Mouse (Mus musculus): Measurements from ENCODE around the gene Mag. TPM values are rescaled to one million over a fixed set of nuclear protein-coding genes. Genes with fewer than 3 reads are reported as not detected.

Mag gene
- polyA plus RNA-seq, 1 experiment from 2014 or later, result 0.73 TPM

DNA sequence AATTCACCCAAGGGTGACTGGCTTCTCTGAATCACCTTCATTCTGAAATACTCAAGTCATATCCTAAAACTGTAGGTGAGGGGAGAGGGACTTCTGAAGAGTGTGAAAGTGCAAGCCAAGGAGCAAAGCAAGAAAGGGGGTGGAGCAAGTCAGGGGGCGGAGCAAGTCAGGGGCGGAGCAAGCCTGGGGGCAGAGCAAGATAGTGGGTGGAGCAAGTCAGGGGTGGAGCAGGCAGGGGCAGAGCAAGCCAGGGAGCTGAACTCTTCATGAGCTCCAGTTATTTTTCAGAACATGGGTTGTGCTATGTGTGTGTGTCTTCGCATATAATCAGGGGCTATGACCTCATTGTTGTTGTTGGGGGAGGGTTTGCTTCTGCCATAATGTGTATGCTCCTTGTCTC lies 5.5 kb upstream of the Mag start:
- H3K4me3 ChIP-seq (ENCODE audit: low read depth, low read length), result no peak overlapping the region

DNA sequence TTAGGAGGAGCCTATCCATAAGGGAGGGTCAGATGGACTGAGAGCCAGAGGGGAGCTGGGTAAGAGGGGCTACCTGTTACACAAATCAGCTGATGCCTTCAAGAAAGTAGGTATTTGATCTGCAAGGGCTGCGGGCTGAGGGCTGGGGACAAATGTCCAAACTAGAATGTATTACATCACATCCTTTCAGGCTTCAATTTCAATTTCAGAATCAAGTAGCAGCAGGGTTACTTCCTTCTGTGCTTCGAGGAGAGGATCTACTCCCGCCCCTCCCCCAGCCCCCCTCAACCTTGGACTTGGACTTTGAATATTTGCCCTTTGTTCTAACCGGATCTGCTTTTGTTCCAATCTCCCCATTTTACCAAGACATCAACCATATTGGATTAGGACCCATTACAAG lies 2.5 kb upstream of the Mag start:
- H3K36me3 ChIP-seq (ENCODE audit: control insufficient read depth, insufficient read depth, low read length), result no peaks in the 10 kb centered on the region
- H3K9ac ChIP-seq (ENCODE audit: low read depth, low read length), result no peak overlapping the region

More for the DNA sequence above, 5.5 kb upstream of the Mag start:
- no peak for ATAC-seq (ENCODE audit: low FRiP score)
- no peaks in the 10 kb centered on the region for H3K9me3 ChIP-seq (ENCODE audit: control insufficient read depth, low read length)
- no peak overlapping the region for H3K27ac ChIP-seq (ENCODE audit: low read depth, low read length)
- no peaks in the 10 kb centered on the region for H3K4me1 ChIP-seq (replicated peaks; ENCODE audit: control insufficient read depth, insufficient read depth, low read length)
- DNase-seq (ENCODE audit: low spot score), result no peak
- WGBS, result 81% methylated on average over 3 of the region's 3 CpGs
- no peak overlapping the region for H3K4me2 ChIP-seq (replicated peaks; ENCODE audit: low read depth, low read length)
- no peaks in the 10 kb centered on the region for H3K36me3 ChIP-seq (ENCODE audit: control insufficient read depth, insufficient read depth, low read length)
- no peaks in the 10 kb centered on the region for H3K27me3 ChIP-seq (ENCODE audit: control insufficient read depth, insufficient read depth, low read length)
- no peak overlapping the region for H3K9ac ChIP-seq (ENCODE audit: low read depth, low read length)

DNA sequence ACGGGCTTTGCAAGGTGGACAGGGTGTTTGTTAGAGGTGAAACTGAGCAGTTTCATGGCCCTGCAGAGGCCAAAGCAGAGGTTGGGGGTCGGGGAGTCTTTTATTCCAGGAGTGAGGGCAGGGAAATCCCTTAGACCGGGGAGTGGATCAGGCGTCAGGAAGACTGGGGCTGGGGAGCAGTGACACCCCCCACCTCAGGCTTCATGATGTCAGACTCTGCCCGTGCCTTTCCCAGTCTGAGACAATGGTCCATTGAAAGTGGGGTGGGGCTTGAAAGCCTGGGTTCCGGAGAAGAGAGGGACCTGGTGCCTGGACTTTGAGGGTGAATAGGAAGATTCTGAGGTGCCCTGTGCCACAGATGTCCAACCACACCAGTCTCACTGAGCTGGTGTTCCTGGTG lies 2.0 kb upstream of the Mag start:
- Histone ChIP-seq H3K27me3 (ENCODE audit: control insufficient read depth, insufficient read depth, low read length) (no peaks in the 10 kb centered on the region), H3K9me3 (ENCODE audit: control insufficient read depth, low read length) (no peaks in the 10 kb centered on the region), H3K4me1 (replicated peaks; ENCODE audit: control insufficient read depth, insufficient read depth, low read length) (no peaks in the 10 kb centered on the region), H3K4me3 (ENCODE audit: low read depth, low read length) (no peak overlapping the region), H3K36me3 (ENCODE audit: control insufficient read depth, insufficient read depth, low read length) (no peaks in the 10 kb centered on the region), H3K9ac (ENCODE audit: low read depth, low read length) (no peak overlapping the region), H3K4me2 (replicated peaks; ENCODE audit: low read depth, low read length) (no peak overlapping the region), H3K27ac (ENCODE audit: low read depth, low read length) (no peak overlapping the region)
- 33% methylated on average over 6 of the region's 6 CpGs for WGBS
- no peak for DNase-seq (ENCODE audit: low spot score)
- ATAC-seq (ENCODE audit: low FRiP score), result no peak

More for the DNA sequence above, 2.5 kb upstream of the Mag start:
- Histone ChIP-seq H3K9me3 (ENCODE audit: control insufficient read depth, low read length) (no peaks in the 10 kb centered on the region), H3K4me2 (replicated peaks; ENCODE audit: low read depth, low read length) (no peak overlapping the region), H3K4me3 (ENCODE audit: low read depth, low read length) (no peak overlapping the region), H3K27ac (ENCODE audit: low read depth, low read length) (no peak overlapping the region), H3K27me3 (ENCODE audit: control insufficient read depth, insufficient read depth, low read length) (no peaks in the 10 kb centered on the region), H3K4me1 (replicated peaks; ENCODE audit: control insufficient read depth, insufficient read depth, low read length) (no peaks in the 10 kb centered on the region)
- WGBS, result 62% methylated on average over 4 of the region's 4 CpGs
- DNase-seq (ENCODE audit: low spot score), result no peak
- ATAC-seq (ENCODE audit: low FRiP score), result no peak

DNA sequence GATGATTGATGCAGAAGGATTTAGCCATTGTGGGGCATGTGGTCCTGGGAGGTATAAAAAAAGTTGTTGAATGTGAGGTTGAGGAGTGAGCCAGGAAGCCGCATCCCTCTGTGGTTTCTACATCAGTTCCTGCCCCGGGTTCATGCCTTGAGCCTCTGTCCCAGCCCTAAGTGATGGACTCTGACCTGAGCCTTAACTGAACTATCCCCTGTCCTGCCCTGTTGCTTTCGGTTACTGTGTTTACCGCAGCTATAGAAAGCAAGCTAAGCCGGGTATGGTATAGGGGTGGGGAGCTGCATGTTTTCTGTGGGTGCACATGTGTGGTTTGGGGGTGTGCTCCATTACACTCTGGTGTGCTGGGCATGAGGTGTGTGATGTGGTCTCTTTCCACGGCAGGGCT lies 4.9 kb downstream of the Mag start:
- WGBS, result 83% methylated on average over 6 of the region's 6 CpGs
- Histone ChIP-seq H3K36me3 (ENCODE audit: control insufficient read depth, insufficient read depth, low read length) (no peaks in the 10 kb centered on the region), H3K9me3 (ENCODE audit: control insufficient read depth, low read length) (no peaks in the 10 kb centered on the region), H3K27me3 (ENCODE audit: control insufficient read depth, insufficient read depth, low read length) (no peaks in the 10 kb centered on the region; the same call in 1 of the 2 replicates), H3K4me3 (ENCODE audit: low read depth, low read length) (no peak overlapping the region), H3K4me2 (replicated peaks; ENCODE audit: low read depth, low read length) (no peak overlapping the region), H3K9ac (ENCODE audit: low read depth, low read length) (no peak overlapping the region), H3K27ac (ENCODE audit: low read depth, low read length) (no peak overlapping the region), H3K4me1 (replicated peaks; ENCODE audit: control insufficient read depth, insufficient read depth, low read length) (no peaks in the 10 kb centered on the region; the same call in 1 of the 2 replicates)
- DNase-seq (ENCODE audit: low spot score) (no peak), ATAC-seq (ENCODE audit: low FRiP score) (no peak)

DNA sequence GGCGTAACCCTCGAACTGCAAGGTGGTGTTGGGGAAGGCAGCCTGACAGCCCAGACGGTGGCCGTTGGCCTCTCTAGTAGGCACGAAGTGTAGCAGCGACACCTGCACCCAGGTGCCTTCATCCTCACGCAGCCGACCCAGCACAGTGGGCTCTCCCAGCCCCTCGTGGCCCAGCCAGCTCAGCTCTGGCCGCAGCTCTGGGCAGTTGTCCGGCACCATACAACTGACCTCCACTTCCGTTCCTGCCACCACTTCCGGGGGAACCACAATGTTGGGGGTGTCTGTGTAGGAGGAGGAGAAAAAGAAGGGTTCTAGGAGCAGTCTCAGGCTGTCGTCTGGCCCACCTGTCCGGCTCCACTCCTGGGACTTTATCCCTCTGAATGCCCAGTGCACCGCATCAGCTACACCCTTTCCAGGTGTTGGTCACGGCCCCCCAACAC lies 5.7 kb downstream of the Mag start:
- H3K9me3 ChIP-seq (ENCODE audit: control insufficient read depth, low read length), result no peaks in the 10 kb centered on the region
- H3K27ac ChIP-seq (ENCODE audit: low read depth, low read length), result no peak overlapping the region
- H3K4me3 ChIP-seq (ENCODE audit: low read depth, low read length), result no peak overlapping the region; the same call in 1 of the 2 replicates
- DNase-seq (ENCODE audit: low spot score) (no peak), ATAC-seq (ENCODE audit: low FRiP score) (peak; percentile 40; the same call in 1 of the 2 replicates)
- no peaks in the 10 kb centered on the region for H3K36me3 ChIP-seq (ENCODE audit: control insufficient read depth, insufficient read depth, low read length)
- no peaks in the 10 kb centered on the region; the same call in 1 of the 2 replicates for H3K4me1 ChIP-seq (replicated peaks; ENCODE audit: control insufficient read depth, insufficient read depth, low read length)
- no peak overlapping the region for H3K9ac ChIP-seq (ENCODE audit: low read depth, low read length)
- no peaks in the 10 kb centered on the region; the same call in 1 of the 2 replicates for H3K27me3 ChIP-seq (ENCODE audit: control insufficient read depth, insufficient read depth, low read length)
- peak overlapping the region; percentile 58 for H3K4me2 ChIP-seq (replicated peaks; ENCODE audit: low read depth, low read length)
- 27% methylated on average over 17 of the region's 17 CpGs for WGBS

DNA sequence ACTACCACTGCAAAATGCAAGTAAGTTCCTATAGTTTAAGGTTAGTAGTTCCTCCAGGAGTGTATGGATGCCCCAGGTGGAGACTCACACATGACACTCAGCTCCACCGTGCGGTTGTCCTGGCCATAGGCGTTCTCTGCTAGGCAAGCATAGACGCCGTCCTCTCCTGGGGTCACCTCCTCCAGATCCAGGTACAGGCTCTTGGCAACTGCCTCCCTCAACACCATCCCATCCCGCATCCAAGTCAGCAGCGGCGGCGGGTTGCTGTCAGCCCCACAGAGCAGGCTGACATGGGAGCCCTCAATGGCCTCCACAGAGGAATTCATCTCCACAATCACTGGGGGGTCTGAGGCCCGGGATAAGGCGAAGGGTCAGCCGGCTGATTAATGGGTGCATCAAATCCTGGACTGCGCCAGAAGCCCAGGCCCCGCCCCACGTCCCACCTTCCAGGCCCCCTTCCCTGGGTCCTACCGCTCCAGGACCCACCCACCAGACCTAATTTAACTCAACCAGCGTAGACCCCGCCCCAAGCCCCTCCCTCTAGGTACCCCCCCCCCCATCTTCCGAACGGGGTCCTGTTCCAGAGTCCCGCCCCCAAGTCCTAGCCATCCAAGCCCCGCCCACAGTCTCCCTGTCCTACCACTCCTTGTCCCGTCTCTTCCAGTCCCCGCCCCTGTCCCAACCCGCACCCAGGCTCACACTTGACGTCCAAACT lies 6.2 kb downstream of the Mag start:
- Histone ChIP-seq H3K36me3 (ENCODE audit: control insufficient read depth, insufficient read depth, low read length) (no peaks in the 10 kb centered on the region), H3K4me1 (replicated peaks; ENCODE audit: control insufficient read depth, insufficient read depth, low read length) (no peaks in the 10 kb centered on the region; the same call in 1 of the 2 replicates), H3K9me3 (ENCODE audit: control insufficient read depth, low read length) (no peaks in the 10 kb centered on the region), H3K9ac (ENCODE audit: low read depth, low read length) (0 out of 2 replicates have a peak overlapping the region, but pooled peaks have one; percentile 11), H3K4me2 (replicated peaks; ENCODE audit: low read depth, low read length) (peak overlapping the region; percentile 58), H3K27me3 (ENCODE audit: control insufficient read depth, insufficient read depth, low read length) (no peaks in the 10 kb centered on the region; the same call in 1 of the 2 replicates), H3K4me3 (ENCODE audit: low read depth, low read length) (peak overlapping the region; percentile 26), H3K27ac (ENCODE audit: low read depth, low read length) (no peak overlapping the region)
- 2% methylated on average over 21 of the region's 26 CpGs for WGBS
- peak; percentile 79 for ATAC-seq (ENCODE audit: low FRiP score)
- peak; percentile 61 for DNase-seq (ENCODE audit: low spot score)

DNA sequence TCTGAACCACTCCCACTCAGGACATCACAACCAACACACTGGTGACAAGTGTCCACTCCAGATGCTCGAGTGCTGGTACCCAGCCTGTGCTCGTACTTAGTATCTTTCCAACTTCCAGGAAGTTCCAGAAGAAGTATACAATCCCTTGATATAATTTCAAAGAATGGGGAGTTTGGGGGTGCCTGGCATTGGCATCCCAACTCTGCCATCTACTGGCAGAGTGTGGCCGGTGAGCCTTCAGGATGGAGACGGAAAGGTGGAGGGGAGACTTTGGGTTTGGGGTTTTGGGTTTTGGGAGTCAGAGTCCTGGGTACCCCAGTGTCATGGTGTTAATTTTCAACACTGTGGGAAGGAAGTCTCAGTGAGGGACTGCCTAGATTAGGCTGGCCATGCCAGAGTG lies 10.6 kb downstream of the Mag start:
- Histone ChIP-seq H3K9ac (ENCODE audit: low read depth, low read length) (no peak overlapping the region), H3K4me1 (replicated peaks; ENCODE audit: control insufficient read depth, insufficient read depth, low read length) (no peaks in the 10 kb centered on the region; the same call in 1 of the 2 replicates), H3K27ac (ENCODE audit: low read depth, low read length) (no peak overlapping the region), H3K4me3 (ENCODE audit: low read depth, low read length) (no peak overlapping the region), H3K27me3 (ENCODE audit: control insufficient read depth, insufficient read depth, low read length) (no peaks in the 10 kb centered on the region; the same call in 1 of the 2 replicates), H3K9me3 (ENCODE audit: control insufficient read depth, low read length) (no peaks in the 10 kb centered on the region), H3K36me3 (ENCODE audit: control insufficient read depth, insufficient read depth, low read length) (no peaks in the 10 kb centered on the region), H3K4me2 (replicated peaks; ENCODE audit: low read depth, low read length) (no peak overlapping the region)
- ATAC-seq (ENCODE audit: low FRiP score), result no peak
- 58% methylated on average over 4 of the region's 4 CpGs for WGBS
- no peak for DNase-seq (ENCODE audit: low spot score)

DNA sequence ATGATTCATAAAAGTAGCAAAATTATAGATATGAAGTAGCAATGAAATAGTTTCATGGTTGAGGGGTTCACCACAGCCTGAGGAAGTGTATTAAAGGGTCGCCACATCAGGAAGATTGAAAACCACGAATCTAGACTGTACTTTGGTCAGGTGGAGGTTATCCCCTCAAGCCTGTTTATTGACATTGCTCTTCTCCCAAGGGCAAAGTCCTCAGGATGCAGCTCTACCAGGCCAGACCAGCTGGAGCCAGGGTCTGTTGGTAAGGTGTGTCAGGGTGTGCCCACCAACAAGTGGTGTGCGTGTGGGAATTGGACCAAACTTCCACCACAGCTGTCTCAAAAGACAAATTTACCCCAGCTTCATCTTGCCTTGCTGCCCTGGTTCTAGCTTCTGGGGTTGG lies 19.5 kb downstream of the Mag start:
- no peak overlapping the region for H3K9ac ChIP-seq (ENCODE audit: low read depth, low read length)
- no peak for ATAC-seq (ENCODE audit: low FRiP score)
- no peak overlapping the region for H3K4me3 ChIP-seq (ENCODE audit: low read depth, low read length)
- no peak overlapping the region for H3K4me2 ChIP-seq (replicated peaks; ENCODE audit: low read depth, low read length)
- WGBS, result 89% methylated on average over 3 of the region's 3 CpGs
- H3K27me3 ChIP-seq (ENCODE audit: control insufficient read depth, insufficient read depth, low read length), result no peaks in the 10 kb centered on the region
- no peak for DNase-seq (ENCODE audit: low spot score)
- no peaks in the 10 kb centered on the region for H3K36me3 ChIP-seq (ENCODE audit: control insufficient read depth, insufficient read depth, low read length)
- H3K9me3 ChIP-seq (ENCODE audit: control insufficient read depth, low read length), result no peaks in the 10 kb centered on the region
- no peaks in the 10 kb centered on the region for H3K4me1 ChIP-seq (replicated peaks; ENCODE audit: control insufficient read depth, insufficient read depth, low read length)
- H3K27ac ChIP-seq (ENCODE audit: low read depth, low read length), result no peak overlapping the region

DNA sequence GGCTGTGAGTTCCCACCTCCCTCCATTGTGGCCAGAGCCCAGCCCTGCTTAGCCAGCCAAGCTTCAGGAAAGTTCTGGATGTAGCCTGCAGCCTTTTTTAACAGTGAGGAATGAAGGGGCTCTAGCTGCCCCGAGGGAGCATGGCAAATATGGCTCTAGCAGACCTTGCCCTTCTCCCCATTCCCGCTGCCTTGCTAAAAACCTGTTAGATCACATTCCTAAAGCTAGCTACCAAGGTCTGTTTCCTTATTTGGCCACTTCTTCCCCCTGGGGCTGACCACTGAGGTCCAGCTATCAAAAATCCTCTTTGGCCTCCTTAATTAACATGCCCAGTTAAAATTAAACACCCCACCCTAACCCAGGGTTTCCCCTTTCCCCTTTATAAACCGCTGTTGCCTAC lies 22.2 kb downstream of the Mag start:
- whole genome bisulfite sequencing, result 62% methylated on average over 3 of the region's 3 CpGs
- no peak overlapping the region for H3K9ac ChIP-seq (ENCODE audit: low read depth, low read length)

More for the DNA sequence above, 22.2 kb downstream of the Mag start:
- Histone ChIP-seq H3K4me2 (replicated peaks; ENCODE audit: low read depth, low read length) (no peak overlapping the region), H3K27ac (ENCODE audit: low read depth, low read length) (no peak overlapping the region), H3K9me3 (ENCODE audit: control insufficient read depth, low read length) (no peaks in the 10 kb centered on the region), H3K27me3 (ENCODE audit: control insufficient read depth, insufficient read depth, low read length) (no peaks in the 10 kb centered on the region), H3K36me3 (ENCODE audit: control insufficient read depth, insufficient read depth, low read length) (no peaks in the 10 kb centered on the region), H3K4me3 (ENCODE audit: low read depth, low read length) (no peak overlapping the region), H3K4me1 (replicated peaks; ENCODE audit: control insufficient read depth, insufficient read depth, low read length) (no peaks in the 10 kb centered on the region)
- DNase-seq (ENCODE audit: low spot score) (no peak), ATAC-seq (ENCODE audit: low FRiP score) (no peak)

All from hindbrain, embryonic 11.5 days (tissue).